Mouse (Mus musculus): ENCODE results near the gene Cyp2w1.
A peak's percentile ranks its signal among the peaks of the same experiment; 100 is the strongest.

The Cyp2w1 gene

GRCm38 (mm10) chr5:139366484-139366883 is 14.1 kb downstream of the Cyp2w1 start:
- no peak for DNase-seq (ENCODE audit: low read depth, low spot score)
- H3K36me3 ChIP-seq (ENCODE audit: control insufficient read depth, insufficient read depth, low read length, poor library complexity, severe bottlenecking): no peaks in the 10 kb centered on the region
- H3K27me3 ChIP-seq (ENCODE audit: control insufficient read depth, insufficient read depth, low read length, poor library complexity, severe bottlenecking): no peaks in the 10 kb centered on the region

- DNase-seq (ENCODE audit: low read depth, low spot score): peak; percentile 77
- no peaks in the 10 kb centered on the region for H3K27me3 ChIP-seq (ENCODE audit: control insufficient read depth, insufficient read depth, low read length, poor library complexity, severe bottlenecking)
- no peaks in the 10 kb centered on the region for H3K36me3 ChIP-seq (ENCODE audit: control insufficient read depth, insufficient read depth, low read length, poor library complexity, severe bottlenecking)
Measured at GRCm38 (mm10) chr5:139367884-139368458, 15.6 kb downstream of the Cyp2w1 start.

GRCm38 (mm10) chr5:139368638-139369320 is 16.4 kb downstream of the Cyp2w1 start:
- Histone ChIP-seq H3K36me3 (ENCODE audit: control insufficient read depth, insufficient read depth, low read length, poor library complexity, severe bottlenecking) (no peaks in the 10 kb centered on the region), H3K27me3 (ENCODE audit: control insufficient read depth, insufficient read depth, low read length, poor library complexity, severe bottlenecking) (no peaks in the 10 kb centered on the region)
- DNase-seq (ENCODE audit: low read depth, low spot score): no peak

GRCm38 (mm10) chr5:139370336-139370735 is 17.9 kb downstream of the Cyp2w1 start:
- H3K27me3 ChIP-seq (ENCODE audit: control insufficient read depth, insufficient read depth, low read length, poor library complexity, severe bottlenecking): no peaks in the 10 kb centered on the region
- DNase-seq (ENCODE audit: low read depth, low spot score): no peak
- H3K36me3 ChIP-seq (ENCODE audit: control insufficient read depth, insufficient read depth, low read length, poor library complexity, severe bottlenecking): no peaks in the 10 kb centered on the region

- no peak for DNase-seq (ENCODE audit: low read depth, low spot score)
- no peaks in the 10 kb centered on the region for H3K36me3 ChIP-seq (ENCODE audit: control insufficient read depth, insufficient read depth, low read length, poor library complexity, severe bottlenecking)
- no peaks in the 10 kb centered on the region for H3K27me3 ChIP-seq (ENCODE audit: control insufficient read depth, insufficient read depth, low read length, poor library complexity, severe bottlenecking)
Measured at GRCm38 (mm10) chr5:139371118-139371517, 18.7 kb downstream of the Cyp2w1 start.

GRCm38 (mm10) chr5:139371631-139372401 is 19.4 kb downstream of the Cyp2w1 start:
- Histone ChIP-seq H3K36me3 (ENCODE audit: control insufficient read depth, insufficient read depth, low read length, poor library complexity, severe bottlenecking) (no peaks in the 10 kb centered on the region), H3K27me3 (ENCODE audit: control insufficient read depth, insufficient read depth, low read length, poor library complexity, severe bottlenecking) (no peaks in the 10 kb centered on the region)
- DNase-seq (ENCODE audit: low read depth, low spot score): peak; percentile 96

- DNase-seq (ENCODE audit: low read depth, low spot score): no peak
- H3K36me3 ChIP-seq (ENCODE audit: control insufficient read depth, insufficient read depth, low read length, poor library complexity, severe bottlenecking): no peaks in the 10 kb centered on the region
- no peaks in the 10 kb centered on the region for H3K27me3 ChIP-seq (ENCODE audit: control insufficient read depth, insufficient read depth, low read length, poor library complexity, severe bottlenecking)
Measured at GRCm38 (mm10) chr5:139373126-139373525, 20.7 kb downstream of the Cyp2w1 start.

GRCm38 (mm10) chr5:139373889-139374444 is 21.6 kb downstream of the Cyp2w1 start:
- DNase-seq (ENCODE audit: low read depth, low spot score): no peak
- no peaks in the 10 kb centered on the region for H3K27me3 ChIP-seq (ENCODE audit: control insufficient read depth, insufficient read depth, low read length, poor library complexity, severe bottlenecking)
- no peaks in the 10 kb centered on the region for H3K36me3 ChIP-seq (ENCODE audit: control insufficient read depth, insufficient read depth, low read length, poor library complexity, severe bottlenecking)

GRCm38 (mm10) chr5:139374841-139375240 is 22.4 kb downstream of the Cyp2w1 start:
- Histone ChIP-seq H3K36me3 (ENCODE audit: control insufficient read depth, insufficient read depth, low read length, poor library complexity, severe bottlenecking) (no peaks in the 10 kb centered on the region), H3K27me3 (ENCODE audit: control insufficient read depth, insufficient read depth, low read length, poor library complexity, severe bottlenecking) (no peaks in the 10 kb centered on the region)
- no peak for DNase-seq (ENCODE audit: low read depth, low spot score)

GRCm38 (mm10) chr5:139377468-139378270 is 25.3 kb downstream of the Cyp2w1 start, which contains the start of gene Gpr146:
Gpr146 (plus strand) TSS chr5:139377697.
- DNase-seq (ENCODE audit: low read depth, low spot score): no peak
- Histone ChIP-seq H3K36me3 (ENCODE audit: control insufficient read depth, insufficient read depth, low read length, poor library complexity, severe bottlenecking) (no peaks in the 10 kb centered on the region), H3K27me3 (ENCODE audit: control insufficient read depth, insufficient read depth, low read length, poor library complexity, severe bottlenecking) (no peaks in the 10 kb centered on the region)

- Histone ChIP-seq H3K27me3 (ENCODE audit: control insufficient read depth, insufficient read depth, low read length, poor library complexity, severe bottlenecking) (no peaks in the 10 kb centered on the region), H3K36me3 (ENCODE audit: control insufficient read depth, insufficient read depth, low read length, poor library complexity, severe bottlenecking) (no peaks in the 10 kb centered on the region)
- DNase-seq (ENCODE audit: low read depth, low spot score): no peak
Measured at GRCm38 (mm10) chr5:139378271-139378556, 25.8 kb downstream of the Cyp2w1 start.

- no peaks in the 10 kb centered on the region for H3K36me3 ChIP-seq (ENCODE audit: control insufficient read depth, insufficient read depth, low read length, poor library complexity, severe bottlenecking)
- no peak for DNase-seq (ENCODE audit: low read depth, low spot score)
- no peaks in the 10 kb centered on the region for H3K27me3 ChIP-seq (ENCODE audit: control insufficient read depth, insufficient read depth, low read length, poor library complexity, severe bottlenecking)
Measured at GRCm38 (mm10) chr5:139378986-139379629, 26.7 kb downstream of the Cyp2w1 start.

GRCm38 (mm10) chr5:139379771-139380384 is 27.5 kb downstream of the Cyp2w1 start:
- no peaks in the 10 kb centered on the region for H3K27me3 ChIP-seq (ENCODE audit: control insufficient read depth, insufficient read depth, low read length, poor library complexity, severe bottlenecking)
- no peaks in the 10 kb centered on the region for H3K36me3 ChIP-seq (ENCODE audit: control insufficient read depth, insufficient read depth, low read length, poor library complexity, severe bottlenecking)
- no peak for DNase-seq (ENCODE audit: low read depth, low spot score)

Data from splenic B cell, adult 2 months (primary cell).